Mouse (Mus musculus) stomach, postnatal 0 days (tissue): ENCODE measurements around the gene Pa2g4.

Source experiments
- CTCF ChIP-seq: IDR thresholded peaks from 2 replicates; pipeline ENCODE4 v1.5.1; 2016; ENCODE audit warnings: antibody characterized with exemption, low read depth, mild to moderate bottlenecking, moderate library complexity
- EP300 ChIP-seq: optimal IDR thresholded peaks from 2 replicates; pipeline ENCODE3; 2016; ENCODE audit warnings: antibody characterized with exemption

- TF ChIP-seq CTCF, result no peak
- no peak for TF ChIP-seq EP300
Observed at GRCm38 (mm10) chr10:128526366-128527356, 39.1 kb downstream of the Pa2g4 start.
